Mouse (Mus musculus): Measurements from ENCODE around the gene Gm28778.

DNA sequence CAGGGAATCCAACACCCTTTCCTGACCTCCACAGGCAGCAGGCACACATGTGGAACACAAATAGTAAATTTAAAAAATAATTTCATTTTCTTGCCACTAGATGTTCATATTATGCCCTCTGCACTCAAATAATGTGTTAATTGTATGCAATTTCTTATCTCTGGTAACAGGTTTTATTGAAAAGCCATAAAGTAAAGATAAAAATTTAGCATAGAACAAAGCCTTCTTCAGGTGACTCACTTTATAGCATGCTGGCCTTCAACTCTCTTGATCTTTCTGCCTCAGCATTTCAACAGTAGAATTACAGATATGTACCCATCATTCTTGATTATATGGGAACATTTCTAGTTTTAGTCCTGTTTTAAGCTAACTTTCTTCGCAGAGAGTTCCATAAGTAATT, 27.4 kb downstream of the Gm28778 start:
- TF ChIP-seq JUND (IDR thresholded peaks at IDR 0.05; ENCODE audit: low read depth, low read length), result no peak
- TF ChIP-seq POLR2A (IDR thresholded peaks at IDR 0.05; ENCODE audit: control insufficient read depth in 1 of 2, insufficient read depth in 1 of 2, low read depth in 1 of 2, low read length in 2 of 2, poor library complexity in 1 of 2), result no peak
- TF ChIP-seq CTCF (IDR thresholded peaks at IDR 0.05 in 2 of 3, conservative IDR thresholded peaks at IDR 0.05 in 1 of 3; ENCODE audit: control insufficient read depth in 1 of 3, insufficient read depth in 1 of 3, low read depth in 2 of 3, low read length in 3 of 3, poor library complexity in 1 of 3, severe bottlenecking in 1 of 3), result no peak
- peak; percentile 80 for TF ChIP-seq TCF12 (IDR thresholded peaks at IDR 0.05; ENCODE audit: low read depth, low read length)
- TF ChIP-seq TAL1 (IDR thresholded peaks at IDR 0.05; ENCODE audit: low read length), result no peak; the same call in 1 of the 2 replicates
- no peak for TF ChIP-seq MYC (IDR thresholded peaks at IDR 0.05; ENCODE audit: low read depth, low read length)

Measured in MEL (cell line).